Mouse (Mus musculus) naive thymus-derived CD4-positive, alpha-beta T cell, adult 5 months (primary cell): ENCODE data around the gene Gm8237. TPM values are rescaled to one million over a fixed set of nuclear protein-coding genes. Genes with fewer than 3 reads are reported as not detected.

Experiments
- polyA plus RNA-seq: library from polyadenylated mRNA; unstranded; fragments of 100-300 nt; shearing (Covaris generic); gene quantifications from one replicate; pipeline ENCODE4 v1.2.1, GENCODE M21; 2017

Gm8237 gene
- polyA plus RNA-seq: not detected

GRCm38 (mm10) chr14:5880241-5880640 lies at the start of gene Gm8237:
Gm8237 (minus strand) TSS chr14:5880382.

GRCm38 (mm10) chr14:5830229-5830628 lies 50.0 kb downstream of the Gm8237 start, which contains the start of gene Gm3424:
Gm3424 (minus strand) TSS chr14:5830329.

Other genes starting within 250 kb of the Gm8237 start
- not detected for gene Gm8265, start 247.4 kb downstream of the Gm8237 start, polyA plus RNA-seq
- not detected for gene Gm9603, start 192.9 kb downstream of the Gm8237 start, polyA plus RNA-seq
- gene Gm3373, start 138.8 kb downstream of the Gm8237 start, polyA plus RNA-seq: not detected
- not detected for gene Gm3383, start 72.4 kb downstream of the Gm8237 start, polyA plus RNA-seq
- gene Gm3424, start 50.1 kb downstream of the Gm8237 start, polyA plus RNA-seq: not detected
- gene Gm3248, start 81.4 kb upstream of the Gm8237 start, polyA plus RNA-seq: not detected
- not detected for gene Gm3453, start 98.8 kb upstream of the Gm8237 start, polyA plus RNA-seq
- not detected for gene Gm6337, start 177.9 kb upstream of the Gm8237 start, polyA plus RNA-seq
- gene Gm8206, start 213.6 kb upstream of the Gm8237 start, polyA plus RNA-seq: not detected
- gene Gm3468, start 228.3 kb upstream of the Gm8237 start, polyA plus RNA-seq: 0.56 TPM
- gene Gm3476, start 245.4 kb upstream of the Gm8237 start, polyA plus RNA-seq: not detected